Mouse (Mus musculus) myocyte (in vitro differentiated cells): ENCODE measurements at regions not wholly inside any gene's neighbourhood (a gene's known extent, or its start where the extent isn't known, plus 50 kb on each side); places are given as distances from the start of the nearest gene placed in this dataset.

Source experiments
- E2F4 ChIP-seq: IDR thresholded peaks from one replicate; pipeline ENCODE4 v1.6.1; 2011; ENCODE audit warnings: mild to moderate bottlenecking, control low read depth, moderate library complexity; ENCODE audit not compliant: insufficient read depth
- POLR2A ChIP-seq: IDR thresholded peaks from one replicate; pipeline ENCODE4 v1.6.1; 2011; ENCODE audit warnings: low read depth, mild to moderate bottlenecking, control low read depth, moderate library complexity; ENCODE audit not compliant: insufficient read length

GRCm38 (mm10) chr15:40018792-40019151, 115.4 kb upstream of the 9330182O14Rik start:
- TF ChIP-seq POLR2A (no peak), E2F4 (no peak)
